Mouse (Mus musculus) spleen, adult 2 months (tissue): ENCODE results near the gene Ccnd2. TPM values are rescaled to one million over a fixed set of nuclear protein-coding genes. Genes with fewer than 3 reads are reported as not detected.
A peak's percentile ranks its signal among the peaks of the same experiment; 100 is the strongest.

Experiments used
- DNase-seq, 2 experiments: peaks; one replicate each; pipeline versions ENCODE4 v3.0.0 to v3.0.0-alpha.2; 2012 to 2021; ENCODE audit warnings: low spot score in 2 of 2, low read depth in 1 of 2
- H3K27ac ChIP-seq: fragments of 200-500 bp; 2 replicates; pipeline ENCODE4 v1.5.1; 2012; ENCODE audit warnings: low read length, inconsistent platforms; ENCODE audit not compliant: insufficient read depth
- H3K27me3 ChIP-seq: fragments of 200-500 bp; 2 replicates; pipeline ENCODE4 v1.6.1; 2012; ENCODE audit warnings: mild to moderate bottlenecking, moderate library complexity, low read length, inconsistent platforms; ENCODE audit not compliant: control insufficient read depth, insufficient read depth
- H3K36me3 ChIP-seq: fragments of 200-500 bp; 2 replicates; pipeline ENCODE4 v1.6.1; 2012; ENCODE audit warnings: mild to moderate bottlenecking, low read length, inconsistent platforms; ENCODE audit not compliant: control insufficient read depth, insufficient read depth
- H3K4me1 ChIP-seq: fragments of 200-500 bp; 2 replicates; pipeline ENCODE4 v1.6.1; 2011; ENCODE audit warnings: inconsistent platforms; ENCODE audit not compliant: control insufficient read depth, insufficient read depth, insufficient read length
- H3K4me3 ChIP-seq: fragments of 200-500 bp; 2 replicates; pipeline ENCODE4 v1.5.1; 2011; ENCODE audit warnings: mild to moderate bottlenecking, inconsistent platforms; ENCODE audit not compliant: insufficient read depth, insufficient read length; ENCODE audit errors: extremely low read depth
- CTCF ChIP-seq: fragments of 200-500 bp; IDR thresholded peaks from 2 replicates; pipeline ENCODE4 v1.5.1; 2011; ENCODE audit warnings: mild to moderate bottlenecking, inconsistent platforms; ENCODE audit not compliant: insufficient read depth, insufficient read length, insufficient replicate concordance; ENCODE audit errors: extremely low read depth
- POLR2A ChIP-seq: fragments of 200-500 bp; IDR thresholded peaks from 2 replicates; pipeline ENCODE4 v1.6.1; 2011; ENCODE audit warnings: low read depth, low read length, inconsistent platforms
- WGBS: fragments of 180-500 bp; shearing (Covaris S2); methylation state at CpG from one replicate; pipeline ENCODE4 v1.1.7; 2018; 5-methylcytosine and 5-hydroxymethylcytosine counted together
- polyA plus RNA-seq: library from polyadenylated mRNA; depleted of rRNA; stranded (reverse); fragments of >200 nt; gene quantifications from 2 replicates; pipeline ENCODE4 v1.2.3, GENCODE M21; 2012; rRNA removed

Ccnd2 gene
- polyA plus RNA-seq, 1 experiment: 47.7 TPM

GRCm38 (mm10) chr6:127094565-127094964, 57.4 kb downstream of the Ccnd2 start:
- peaks cover 12% of the 10 kb centered on the region for H3K36me3 ChIP-seq

GRCm38 (mm10) chr6:127086739-127087138, 65.3 kb downstream of the Ccnd2 start:
- TF ChIP-seq CTCF (no peak), POLR2A (no peak)
- DNase-seq: no peak
- 82% methylated on average over 4 of the region's 4 CpGs for WGBS
- H3K4me1 ChIP-seq: no peaks in the 10 kb centered on the region
- H3K4me3 ChIP-seq: no peak overlapping the region
- no peak overlapping the region for H3K27ac ChIP-seq
- H3K27me3 ChIP-seq: no peaks in the 10 kb centered on the region
- peaks cover 17% of the 10 kb centered on the region for H3K36me3 ChIP-seq

More at GRCm38 (mm10) chr6:127094565-127094964, 57.4 kb downstream of the Ccnd2 start:
- Histone ChIP-seq H3K27ac (no peak overlapping the region), H3K4me3 (no peak overlapping the region), H3K27me3 (no peaks in the 10 kb centered on the region), H3K4me1 (no peaks in the 10 kb centered on the region)
- DNase-seq: no peak
- TF ChIP-seq POLR2A (no peak), CTCF (peak; percentile 13; the same call in 1 of the 2 replicates)
- WGBS: 81% methylated on average over 7 of the region's 7 CpGs

- H3K27me3 ChIP-seq: peaks cover 2% of the 10 kb centered on the region; the same call in 1 of the 2 replicates
- peaks cover 3% of the 10 kb centered on the region; the same call in 1 of the 2 replicates for H3K4me1 ChIP-seq
- TF ChIP-seq POLR2A (no peak), CTCF (no peak)
- no peak for DNase-seq
- H3K36me3 ChIP-seq: no peaks in the 10 kb centered on the region
- H3K27ac ChIP-seq: no peak overlapping the region
- 58% methylated on average over 6 of the region's 6 CpGs for WGBS
- no peak overlapping the region for H3K4me3 ChIP-seq
These were observed 70.2 kb downstream of the Ccnd2 start for GRCm38 (mm10) chr6:127081820-127082219.

GRCm38 (mm10) chr6:127079867-127080731, 71.9 kb downstream of the Ccnd2 start:
- no peak overlapping the region for H3K27ac ChIP-seq
- DNase-seq: peak in 1 of 2 experiments; percentile 9
- TF ChIP-seq CTCF (no peak), POLR2A (no peak)
- peaks cover 2% of the 10 kb centered on the region; the same call in 1 of the 2 replicates for H3K27me3 ChIP-seq
- 5% methylated on average over 59 of the region's 59 CpGs for WGBS
- peak overlapping the region; percentile 36 for H3K4me3 ChIP-seq
- peaks cover 3% of the 10 kb centered on the region; the same call in 1 of the 2 replicates for H3K4me1 ChIP-seq
- H3K36me3 ChIP-seq: no peaks in the 10 kb centered on the region

Other genes starting within 250 kb of the Ccnd2 start
- gene Dyrk4, start 230.4 kb downstream of the Ccnd2 start, polyA plus RNA-seq: 0.20 and 0.25 TPM in 2 replicates
- gene Rad51ap1, start 212.6 kb downstream of the Ccnd2 start, polyA plus RNA-seq: 3.2 and 4.1 TPM in 2 replicates
- gene D6Wsu163e, start 212.2 kb downstream of the Ccnd2 start, polyA plus RNA-seq: 3.0 and 4.4 TPM in 2 replicates
- not detected in 2 replicates for gene Fgf6, start 136.6 kb downstream of the Ccnd2 start, polyA plus RNA-seq
- gene Fgf23, start 79.3 kb downstream of the Ccnd2 start, polyA plus RNA-seq: not detected in 2 replicates
- gene Tigar, start 42.6 kb downstream of the Ccnd2 start, polyA plus RNA-seq: 1.5 and 1.7 TPM in 2 replicates